Mouse (Mus musculus): ENCODE measurements around the gene Ube2g1.

GRCm38 (mm10) chr11:72735519-72735860 is 128.4 kb downstream of the Ube2g1 start:
- TF ChIP-seq CTCF (IDR thresholded peaks at IDR 0.05) = no peak
- TF ChIP-seq EP300 (IDR thresholded peaks at IDR 0.05) = no peak
